Mouse (Mus musculus): ENCODE data around the gene Cep68. TPM values are rescaled to one million over a fixed set of nuclear protein-coding genes. Genes with fewer than 3 reads are reported as not detected.
A peak's percentile ranks its signal among the peaks of the same experiment; 100 is the strongest.

The Cep68 gene
- total and polyA plus RNA-seq, 3 experiments, result 27.8 to 31.6 (median 30.7) TPM

GRCm38 (mm10) chr11:20248840-20249239, 389 bp downstream of the Cep68 start:
- peak overlapping the region; percentile 90 for H3K9ac ChIP-seq (ENCODE audit: insufficient read depth, low read depth)
- dilution Hi-C loops (cut with MboI; ENCODE audit: extremely low pct_ligation_motif_present, extremely low pct_unique_long_range_greater_than_20kb, low sequenced_read_pairs) (no loop called here), in situ Hi-C loops (cut with MboI; ENCODE audit: low pct_ligation_motif_present, low pct_unique_long_range_greater_than_20kb, low sequenced_read_pairs) (no loop called here)
- H3K27me3 ChIP-seq (replicated peaks), result no peaks in the 10 kb centered on the region
- H3K36me3 ChIP-seq (replicated peaks in 1 of 2; ENCODE audit: control insufficient read depth in 1 of 2, insufficient read depth in 1 of 2, low read length in 1 of 2), result peaks cover 13 to 32% of the 10 kb centered on the region in 2 experiments
- H3K27ac ChIP-seq (ENCODE audit: insufficient read depth, low read depth), result peak overlapping the region; percentile 68
- H3K9me3 ChIP-seq (replicated peaks; ENCODE audit: low read length), result peaks cover 2% of the 10 kb centered on the region
- peaks cover 44% of the 10 kb centered on the region for H3K79me2 ChIP-seq (replicated peaks; ENCODE audit: control insufficient read depth, extremely low read depth, insufficient read depth, poor library complexity, severe bottlenecking)
- H3K4me2 ChIP-seq (ENCODE audit: insufficient read depth, low read depth, poor library complexity, severe bottlenecking), result peak overlapping the region; percentile 80
- TF ChIP-seq MYC (IDR thresholded peaks at IDR 0.05; ENCODE audit: low read depth, low read length) (0 out of 2 replicates have a peak, but pooled peaks have one; percentile 1), CHD1 (IDR thresholded peaks at IDR 0.05; ENCODE audit: low read depth, low read length) (0 out of 2 replicates have a peak, but pooled peaks have one; percentile 17), RAD21 (IDR thresholded peaks at IDR 0.05; ENCODE audit: low read depth, low read length) (no peak), RCOR1 (conservative IDR thresholded peaks at IDR 0.05; ENCODE audit: low read depth, low read length) (peak; percentile 29; the same call in 1 of the 2 replicates), TCF12 (IDR thresholded peaks at IDR 0.05; ENCODE audit: low read depth, low read length) (peak; percentile 9; the same call in 1 of the 2 replicates), IRF4 (IDR thresholded peaks at IDR 0.05; ENCODE audit: low read depth, low read length) (no peak), UBTF (IDR thresholded peaks at IDR 0.05; ENCODE audit: low read depth, low read length) (0 out of 2 replicates have a peak, but pooled peaks have one; percentile 91), POLR2A (IDR thresholded peaks at IDR 0.05; ENCODE audit: low read depth, low read length) (no peak), HCFC1 (IDR thresholded peaks at IDR 0.05; ENCODE audit: low read depth, low read length) (no peak), ZC3H11A (IDR thresholded peaks at IDR 0.05; ENCODE audit: low read depth, low read length) (no peak), MEF2A (IDR thresholded peaks at IDR 0.05; ENCODE audit: borderline replicate concordance, low read depth, low read length) (0 out of 2 replicates have a peak, but pooled peaks have one; percentile 35), KAT2A (IDR thresholded peaks at IDR 0.05; ENCODE audit: insufficient replicate concordance, low read length) (0 out of 2 replicates have a peak, but pooled peaks have one; percentile 27)
- H3K4me3 ChIP-seq (replicated peaks in 1 of 3; ENCODE audit: low read depth in 2 of 3, low read length in 2 of 3, poor library complexity in 1 of 3), result peak overlapping the region; percentile 74 to 96 (median 83)
- peak; percentile 46 for DNase-seq (ENCODE audit: extremely low read depth)
- peaks cover 18 to 53% of the 10 kb centered on the region in 2 experiments for H3K4me1 ChIP-seq (ENCODE audit: control insufficient read depth in 1 of 2, insufficient read depth in 2 of 2)

GRCm38 (mm10) chr11:20248277-20248676, 952 bp downstream of the Cep68 start:
- dilution Hi-C loops (cut with MboI; ENCODE audit: extremely low pct_ligation_motif_present, extremely low pct_unique_long_range_greater_than_20kb, low sequenced_read_pairs) (no loop called here), in situ Hi-C loops (cut with MboI; ENCODE audit: low pct_ligation_motif_present, low pct_unique_long_range_greater_than_20kb, low sequenced_read_pairs) (no loop called here)
- DNase-seq (ENCODE audit: extremely low read depth), result peak; percentile 70
- Histone ChIP-seq H3K4me3 (replicated peaks in 1 of 3; ENCODE audit: low read depth in 2 of 3, low read length in 2 of 3, poor library complexity in 1 of 3) (peak overlapping the region; percentile 74 to 96 (median 83)), H3K36me3 (replicated peaks in 1 of 2; ENCODE audit: control insufficient read depth in 1 of 2, insufficient read depth in 1 of 2, low read length in 1 of 2) (peaks cover 13 to 37% of the 10 kb centered on the region in 2 experiments), H3K27ac (ENCODE audit: insufficient read depth, low read depth) (no peak overlapping the region), H3K4me2 (ENCODE audit: insufficient read depth, low read depth, poor library complexity, severe bottlenecking) (peak overlapping the region; percentile 80), H3K4me1 (ENCODE audit: control insufficient read depth in 1 of 2, insufficient read depth in 2 of 2) (peaks cover 18 to 58% of the 10 kb centered on the region in 2 experiments), H3K79me2 (replicated peaks; ENCODE audit: control insufficient read depth, extremely low read depth, insufficient read depth, poor library complexity, severe bottlenecking) (peaks cover 44% of the 10 kb centered on the region), H3K9ac (ENCODE audit: insufficient read depth, low read depth) (peak overlapping the region; percentile 90), H3K9me3 (replicated peaks; ENCODE audit: low read length) (no peaks in the 10 kb centered on the region), H3K27me3 (replicated peaks) (no peaks in the 10 kb centered on the region)
- TF ChIP-seq ELF1 (IDR thresholded peaks at IDR 0.05; ENCODE audit: low read depth, low read length) (peak; percentile 43; the same call in 1 of the 2 replicates), CHD2 (IDR thresholded peaks at IDR 0.05; ENCODE audit: low read length) (peak; percentile 71), EP300 (IDR thresholded peaks at IDR 0.05; ENCODE audit: low read length) (peak; percentile 42; the same call in 1 of the 2 replicates), MYC (IDR thresholded peaks at IDR 0.05; ENCODE audit: low read depth, low read length) (0 out of 2 replicates have a peak, but pooled peaks have one; percentile 18), HCFC1 (IDR thresholded peaks at IDR 0.05; ENCODE audit: low read depth, low read length) (peak; percentile 8; the same call in 1 of the 2 replicates), E2F4 (IDR thresholded peaks at IDR 0.05; ENCODE audit: insufficient replicate concordance, low read depth, low read length) (0 out of 2 replicates have a peak, but pooled peaks have one; percentile 58), MEF2A (IDR thresholded peaks at IDR 0.05; ENCODE audit: borderline replicate concordance, low read depth, low read length) (no peak; the same call in 1 of the 2 replicates), ETS1 (conservative IDR thresholded peaks at IDR 0.05; ENCODE audit: low read depth, low read length) (peak; percentile 29; the same call in 1 of the 2 replicates), KAT2A (IDR thresholded peaks at IDR 0.05; ENCODE audit: insufficient replicate concordance, low read length) (no peak), SIN3A (IDR thresholded peaks at IDR 0.05; ENCODE audit: low read length) (peak; percentile 87)
